Mouse (Mus musculus) cerebellum, postnatal 14 days (tissue): ENCODE results near the gene Kmt5a.
"Not testable (repeated sequence)": the region's sequence is repeated elsewhere in the genome, so short reads cannot be mapped to it uniquely, and the experiment has no call there.

Source experiments
- DNase-seq, 2 experiments: peaks; one replicate each; pipeline ENCODE4 v3.0.0; 2021; ENCODE audit warnings: mixed read lengths in 2 of 2

The Kmt5a gene

GRCm38 (mm10) chr5:124446301-124446881 lies 6.7 kb downstream of the Kmt5a start:
- DNase-seq, result peak; percentile 53 to 62

GRCm38 (mm10) chr5:124449494-124449893 lies 9.8 kb downstream of the Kmt5a start:
- no peak for DNase-seq

- DNase-seq, result peak; percentile 47 to 56
Observed at GRCm38 (mm10) chr5:124450051-124450450, 10.3 kb downstream of the Kmt5a start.

- DNase-seq, result no peak
Observed at GRCm38 (mm10) chr5:124450641-124451340, 11.1 kb downstream of the Kmt5a start.

- DNase-seq, result peak; percentile 39 to 47
Observed at GRCm38 (mm10) chr5:124452494-124453228, 12.9 kb downstream of the Kmt5a start.

- peak; percentile 66 to 67 for DNase-seq
Observed at GRCm38 (mm10) chr5:124453339-124454081, 13.8 kb downstream of the Kmt5a start.

- peak in 1 of 2 experiments; percentile 26 for DNase-seq
Observed at GRCm38 (mm10) chr5:124454082-124454419, 14.3 kb downstream of the Kmt5a start.

- no peak for DNase-seq
Observed at GRCm38 (mm10) chr5:124456762-124457161, 17.0 kb downstream of the Kmt5a start.

GRCm38 (mm10) chr5:124460922-124461321 lies 21.2 kb downstream of the Kmt5a start:
- not testable (repeated sequence) for DNase-seq

GRCm38 (mm10) chr5:124462297-124463025 lies 22.7 kb downstream of the Kmt5a start:
- no peak for DNase-seq

- no peak for DNase-seq
Observed at GRCm38 (mm10) chr5:124463462-124463861, 23.7 kb downstream of the Kmt5a start.

GRCm38 (mm10) chr5:124464905-124465304 lies 25.2 kb downstream of the Kmt5a start:
- DNase-seq, result no peak

GRCm38 (mm10) chr5:124467766-124468165 lies 28.0 kb downstream of the Kmt5a start:
- no peak for DNase-seq

- DNase-seq, result no peak
Observed at GRCm38 (mm10) chr5:124468365-124468764, 28.6 kb downstream of the Kmt5a start.

GRCm38 (mm10) chr5:124469486-124469885 lies 29.8 kb downstream of the Kmt5a start:
- no peak for DNase-seq

GRCm38 (mm10) chr5:124470591-124471171 lies 31.0 kb downstream of the Kmt5a start:
- no peak for DNase-seq

- no peak for DNase-seq
Observed at GRCm38 (mm10) chr5:124478873-124479204, 39.1 kb downstream of the Kmt5a start.

- DNase-seq, result no peak
Observed at GRCm38 (mm10) chr5:124480119-124480518, 40.4 kb downstream of the Kmt5a start.

- no peak for DNase-seq
Observed at GRCm38 (mm10) chr5:124481714-124482113, 42.0 kb downstream of the Kmt5a start.

- peak in 1 of 2 experiments; percentile 55 for DNase-seq
Observed at GRCm38 (mm10) chr5:124482436-124482965, 42.8 kb downstream of the Kmt5a start.

GRCm38 (mm10) chr5:124482966-124483654 lies 43.4 kb downstream of the Kmt5a start, which contains the start of gene Snrnp35:
Snrnp35 (plus strand) TSS chr5:124483134.
- DNase-seq, result peak; percentile 94
